Mouse (Mus musculus) Patski (cell line): ENCODE measurements at regions not wholly inside any gene's neighbourhood (a gene's known extent, or its start where the extent isn't known, plus 50 kb on each side); places are given as distances from the start of the nearest gene placed in this dataset.
"Not testable (repeated sequence)": the region's sequence is repeated elsewhere in the genome, so short reads cannot be mapped to it uniquely, and the experiment has no call there.

Source experiments
- ATAC-seq: fragments of 100-300 bp; one replicate; pipeline ENCODE4 v1.8.0; 2021
- CTCF ChIA-PET: fragments of 350-600 bp; sonication (Branson Sonifier 250); formaldehyde crosslinking; loops from one replicate; lab custom pipeline; 2022; ENCODE audit warnings: inconsistent platforms; lab: Charles Lee
- POLR2A ChIA-PET: fragments of 350-600 bp; sonication (Branson Sonifier 250); formaldehyde crosslinking; loops from one replicate; lab custom pipeline; 2022; ENCODE audit warnings: antibody characterized with exemption, inconsistent platforms; lab: Charles Lee
- DNase-seq: peaks from one replicate; pipeline ENCODE4 v3.0.0-alpha.2; 2011; ENCODE audit warnings: low read depth, low spot score
- H3K27me3 ChIP-seq: fragments of 371-371 bp; one replicate; pipeline ENCODE4 v1.5.1; 2021
- CTCF ChIP-seq: fragments of 100-300 bp; IDR thresholded peaks from one replicate; pipeline ENCODE4 v1.5.1; 2021
- in situ Hi-C: fragments of 300-500 bp; cut with MboI; formaldehyde crosslinking; loops from 3 replicates; pipeline ENCODE4 v1.11.1; 2018; ENCODE audit warnings: low pct_unique_long_range_greater_than_20kb, mixed read lengths

- in situ Hi-C loops: no loop called here
Measured at GRCm38 (mm10) chr14:86599511-86599910, 541.5 kb downstream of the Diaph3 start.

DNA sequence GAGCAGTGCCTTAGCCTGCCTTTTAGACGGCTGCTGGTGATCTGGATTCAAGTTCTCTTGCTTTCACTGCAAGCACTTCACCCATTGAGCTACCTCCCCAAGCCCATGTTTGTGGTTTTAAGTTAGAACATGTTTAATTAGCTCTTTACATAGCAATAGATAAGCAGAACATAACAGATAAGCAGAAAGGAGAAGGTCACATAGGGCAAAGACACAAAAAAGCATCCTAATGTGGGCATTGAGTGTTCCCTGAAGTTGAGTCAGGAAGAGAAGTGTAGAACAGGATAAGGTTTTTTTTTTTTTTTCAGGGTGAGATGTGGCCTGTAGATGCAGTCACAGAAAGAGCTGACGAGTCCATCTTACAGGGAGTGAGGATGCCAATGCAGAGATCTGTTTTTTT is 552.5 kb downstream of the Diaph3 start:
- in situ Hi-C loops: no loop called here
- no peak for TF ChIP-seq CTCF
- POLR2A ChIA-PET: no interaction called here
- no peak for DNase-seq
- ATAC-seq: no peak
- CTCF ChIA-PET: interaction anchor here (0.9 kb wide), 1 partner anchor 14 kb away, joined by 3 read pairs; no protein-coding TSS in a partner anchor
- peaks cover 21% of the 10 kb centered on the region for H3K27me3 ChIP-seq

More at GRCm38 (mm10) chr14:86599511-86599910, 541.5 kb downstream of the Diaph3 start:
- POLR2A ChIA-PET: no interaction called here
- peaks cover 22% of the 10 kb centered on the region for H3K27me3 ChIP-seq
- ATAC-seq: no peak
- TF ChIP-seq CTCF: no peak
- DNase-seq: no peak
- CTCF ChIA-PET: no interaction called here

- ATAC-seq, POLR2A ChIA-PET, in situ Hi-C loops, DNase-seq, CTCF ChIA-PET: not testable (repeated sequence)
- peaks cover 25% of the 10 kb centered on the region for H3K27me3 ChIP-seq
Measured at GRCm38 (mm10) chr14:86585959-86586358, 555.1 kb downstream of the Diaph3 start.

DNA sequence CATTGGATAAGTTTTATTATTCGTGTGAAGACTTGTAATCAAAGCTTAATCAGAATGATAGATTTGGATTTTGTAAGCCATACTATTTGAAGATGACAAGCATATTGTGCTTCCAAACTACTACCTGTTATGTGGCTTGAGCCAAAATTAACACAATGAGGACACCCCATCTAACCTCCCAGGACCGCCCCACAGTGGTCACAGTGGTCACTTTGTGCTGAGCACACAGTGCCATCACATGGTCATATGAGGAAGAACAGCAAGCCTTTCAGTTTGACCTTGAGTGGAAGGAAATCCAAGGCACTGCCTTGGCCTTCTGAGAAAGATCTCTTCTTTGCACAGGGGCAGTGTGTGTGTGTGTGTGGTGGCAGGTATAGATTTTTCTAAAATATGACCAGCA is 578.3 kb downstream of the Diaph3 start:
- DNase-seq (no peak), ATAC-seq (no peak)
- H3K27me3 ChIP-seq: peaks cover 38% of the 10 kb centered on the region
- in situ Hi-C loops: no loop called here
- CTCF ChIA-PET: interaction anchor here (1.4 kb wide), 1 partner anchor 9 kb away, joined by 4 read pairs; no protein-coding TSS in a partner anchor
- POLR2A ChIA-PET: interaction anchor here (0.7 kb wide), 1 partner anchor 107 kb away, joined by 3 read pairs; no protein-coding TSS in a partner anchor
- TF ChIP-seq CTCF: peak; percentile 70

GRCm38 (mm10) chr14:86537992-86538391 is 603.0 kb downstream of the Diaph3 start:
- no peak for TF ChIP-seq CTCF
- CTCF ChIA-PET: no interaction called here
- peaks cover 41% of the 10 kb centered on the region for H3K27me3 ChIP-seq
- DNase-seq (no peak), ATAC-seq (no peak)
- POLR2A ChIA-PET: no interaction called here
- in situ Hi-C loops: no loop called here

- POLR2A ChIA-PET: no interaction called here
- no peak for ATAC-seq
- peaks cover 43% of the 10 kb centered on the region for H3K27me3 ChIP-seq
- in situ Hi-C loops: no loop called here
- no peak for DNase-seq
- no peak for TF ChIP-seq CTCF
- CTCF ChIA-PET: no interaction called here
Measured at GRCm38 (mm10) chr14:86536341-86537027, 604.6 kb downstream of the Diaph3 start.

DNA sequence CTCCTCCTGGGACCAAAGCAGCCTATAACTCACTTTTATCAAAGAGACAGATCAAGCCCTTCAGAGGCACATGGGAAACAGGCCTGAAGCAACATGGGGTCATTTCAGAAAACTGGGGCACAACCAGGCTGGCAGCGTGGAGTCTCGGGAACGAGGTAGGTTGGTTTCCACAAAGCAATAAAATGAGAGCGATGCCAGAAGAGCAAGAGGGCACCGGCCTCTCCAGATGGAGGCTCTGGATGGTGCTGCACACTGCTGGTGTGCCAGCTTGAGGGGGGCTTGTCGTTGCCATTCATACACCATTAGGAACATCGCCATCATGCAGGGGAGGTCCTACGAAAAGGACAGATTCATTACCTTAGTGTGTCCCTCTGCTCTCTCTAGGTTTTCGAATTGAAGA is 630.6 kb downstream of the Diaph3 start:
- in situ Hi-C loops: no loop called here
- H3K27me3 ChIP-seq: peaks cover 25% of the 10 kb centered on the region
- ATAC-seq (no peak), DNase-seq (no peak)
- CTCF ChIA-PET: no interaction called here
- TF ChIP-seq CTCF: no peak
- POLR2A ChIA-PET: no interaction called here

DNA sequence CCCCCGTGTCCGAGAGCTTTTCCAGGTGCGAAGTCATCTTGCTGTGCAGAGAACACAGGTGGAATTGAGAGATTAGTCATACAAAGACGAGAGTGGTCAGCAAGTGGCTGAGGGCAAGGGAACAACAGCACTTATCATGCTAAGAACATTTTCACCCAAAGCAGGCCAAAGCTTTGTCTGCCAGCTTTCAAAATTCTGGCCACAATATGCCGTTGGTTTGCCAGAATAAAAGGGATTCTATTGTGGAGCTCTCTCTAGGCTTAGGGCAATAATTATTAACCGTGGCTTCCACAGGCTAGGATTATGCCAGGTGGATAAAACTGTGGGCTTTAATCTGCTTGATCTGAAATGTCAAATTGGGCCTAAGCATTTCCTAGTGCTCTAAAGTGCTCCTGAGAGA is 631.3 kb downstream of the Diaph3 start:
- peaks cover 28% of the 10 kb centered on the region for H3K27me3 ChIP-seq
- POLR2A ChIA-PET: no interaction called here
- CTCF ChIA-PET: no interaction called here
- ATAC-seq: no peak
- DNase-seq: no peak
- in situ Hi-C loops: no loop called here
- TF ChIP-seq CTCF: no peak

- H3K27me3 ChIP-seq: peaks cover 31% of the 10 kb centered on the region
- in situ Hi-C loops: no loop called here
- ATAC-seq: no peak
- POLR2A ChIA-PET: no interaction called here
- CTCF ChIA-PET: interaction anchor here (1.0 kb wide), 1 partner anchor 18 kb away, joined by 3 read pairs; no protein-coding TSS in a partner anchor
- no peak for TF ChIP-seq CTCF
- no peak for DNase-seq
Measured at GRCm38 (mm10) chr14:86506286-86506685, 634.7 kb downstream of the Diaph3 start.

GRCm38 (mm10) chr14:86490826-86491225 is 650.2 kb downstream of the Diaph3 start:
- POLR2A ChIA-PET: no interaction called here
- ATAC-seq: no peak
- DNase-seq: no peak
- TF ChIP-seq CTCF: no peak
- in situ Hi-C loops: no loop called here
- peaks cover 42% of the 10 kb centered on the region for H3K27me3 ChIP-seq
- CTCF ChIA-PET: interaction anchor here (1.3 kb wide), 1 partner anchor 18 kb away, joined by 3 read pairs; no protein-coding TSS in a partner anchor

GRCm38 (mm10) chr14:86489872-86490631 is 651.0 kb downstream of the Diaph3 start:
- H3K27me3 ChIP-seq: peaks cover 42% of the 10 kb centered on the region
- in situ Hi-C loops: no loop called here
- ChIA-PET CTCF (interaction anchor here (1.2 kb wide), 1 partner anchor 13 kb away, joined by 3 read pairs; no protein-coding TSS in a partner anchor), POLR2A (no interaction called here)
- TF ChIP-seq CTCF: no peak
- no peak for DNase-seq
- ATAC-seq: no peak
